Mouse (Mus musculus) MEL (cell line): ENCODE measurements around the gene Ube2z.

Experiments
- CHD1 ChIP-seq: IDR thresholded peaks from 2 replicates; pipeline ENCODE4 v1.6.1; 2012; ENCODE audit warnings: low read depth, mild to moderate bottlenecking, inconsistent platforms, low read length, improper control_type of control experiment
- CTCF ChIP-seq, 3 experiments: IDR thresholded peaks in 2 of 3; conservative IDR thresholded peaks in 1 of 3; 2 replicates each; pipeline ENCODE4 v1.5.1; 2011 to 2012; ENCODE audit warnings: low read length in 3 of 3, low read depth in 2 of 3, mild to moderate bottlenecking in 2 of 3, improper control_type of control experiment in 1 of 3, inconsistent platforms in 1 of 3, mixed read lengths in 1 of 3, moderate library complexity in 1 of 3; ENCODE audit not compliant: control insufficient read depth in 1 of 3, insufficient read depth in 1 of 3, poor library complexity in 1 of 3, severe bottlenecking in 1 of 3
- EP300 ChIP-seq, 2 experiments: IDR thresholded peaks; 2 replicates each; pipeline ENCODE4 v1.6.1; 2011; ENCODE audit warnings: improper control_type of control experiment in 2 of 2, low read length in 2 of 2, low read depth in 1 of 2, mild to moderate bottlenecking in 1 of 2
- GATA1 ChIP-seq: IDR thresholded peaks from 2 replicates; pipeline ENCODE4 v1.6.1; 2011; ENCODE audit warnings: low read depth, low read length, improper control_type of control experiment
- MAX ChIP-seq: IDR thresholded peaks from 2 replicates; pipeline ENCODE4 v1.6.1; 2011; ENCODE audit warnings: low read length, improper control_type of control experiment
- POLR2A ChIP-seq, 2 experiments: IDR thresholded peaks; 2 replicates each; pipeline ENCODE4 v1.6.1; 2011 to 2012; ENCODE audit warnings: low read length in 2 of 2, mild to moderate bottlenecking in 2 of 2, control low read depth in 1 of 2, improper control_type of control experiment in 1 of 2, low read depth in 1 of 2, moderate library complexity in 1 of 2; ENCODE audit not compliant: control insufficient read depth in 1 of 2, insufficient read depth in 1 of 2, poor library complexity in 1 of 2
- POLR2AphosphoS2 ChIP-seq: IDR thresholded peaks from 2 replicates; pipeline ENCODE4 v1.6.1; 2011; ENCODE audit warnings: low read length, improper control_type of control experiment
- TAL1 ChIP-seq: IDR thresholded peaks from 2 replicates; pipeline ENCODE4 v1.6.1; 2012; ENCODE audit warnings: mild to moderate bottlenecking, inconsistent platforms, low read length, moderate library complexity, mixed read lengths

- TF ChIP-seq MAX (no peak), GATA1 (no peak), TAL1 (no peak), CTCF (IDR thresholded peaks at IDR 0.05 in 2 of 3, conservative IDR thresholded peaks at IDR 0.05 in 1 of 3; ENCODE audit: control insufficient read depth in 1 of 3, insufficient read depth in 1 of 3, low read depth in 2 of 3, low read length in 3 of 3, poor library complexity in 1 of 3, severe bottlenecking in 1 of 3) (no peak), CHD1 (no peak), POLR2AphosphoS2 (no peak), POLR2A (IDR thresholded peaks at IDR 0.05; ENCODE audit: control insufficient read depth in 1 of 2, insufficient read depth in 1 of 2, low read depth in 1 of 2, low read length in 2 of 2, poor library complexity in 1 of 2) (no peak), EP300 (IDR thresholded peaks at IDR 0.05; ENCODE audit: low read depth in 1 of 2, low read length in 2 of 2) (no peak)
Observed at GRCm38 (mm10) chr11:96020622-96021021, 44.6 kb downstream of the Ube2z start.
